Mouse (Mus musculus) forebrain, embryonic 11.5 days (tissue): Measurements from ENCODE around the gene Pde11a. TPM values are rescaled to one million over a fixed set of nuclear protein-coding genes. Genes with fewer than 3 reads are reported as not detected.

Experiments
- ATAC-seq: fragments of 200-750 bp; cut with Nextera tagmentation; replicated peaks from 2 replicates; pipeline ENCODE4 v1.8.0; 2017; ENCODE audit warnings: moderate TSS enrichment; ENCODE audit not compliant: low FRiP score
- DNase-seq: peaks from one replicate; pipeline ENCODE4 v3.0.0-alpha.2; 2017; ENCODE audit warnings: low spot score
- H3K27ac ChIP-seq: fragments of 300-500 bp; sonication (generic); 2 replicates; pipeline ENCODE4 v1.5.1; 2014; ENCODE audit warnings: low read depth, low read length
- H3K27me3 ChIP-seq: fragments of 300-500 bp; sonication (generic); 2 replicates; pipeline ENCODE4 v1.6.1; 2014; ENCODE audit warnings: mild to moderate bottlenecking, low read length, mixed read lengths; ENCODE audit not compliant: control insufficient read depth, insufficient read depth
- H3K36me3 ChIP-seq: fragments of 300-500 bp; sonication (generic); 2 replicates; pipeline ENCODE4 v1.6.1; 2014; ENCODE audit warnings: mild to moderate bottlenecking, low read length, moderate library complexity, mixed read lengths; ENCODE audit not compliant: control insufficient read depth, insufficient read depth
- H3K4me1 ChIP-seq: fragments of 300-500 bp; sonication (generic); replicated peaks from 2 replicates; pipeline ENCODE4 v1.6.1; 2014; ENCODE audit warnings: low read length, mixed read lengths; ENCODE audit not compliant: control insufficient read depth, insufficient read depth
- H3K4me2 ChIP-seq: fragments of 300-500 bp; sonication (generic); 2 replicates; pipeline ENCODE4 v1.6.1; 2014; ENCODE audit warnings: low read depth, mild to moderate bottlenecking, low read length, moderate library complexity, mixed read lengths; ENCODE audit not compliant: severe bottlenecking
- H3K4me3 ChIP-seq: fragments of 300-500 bp; sonication (generic); 2 replicates; pipeline ENCODE4 v1.5.1; 2014; ENCODE audit warnings: low read depth, low read length
- H3K9ac ChIP-seq: fragments of 300-500 bp; sonication (generic); 2 replicates; pipeline ENCODE4 v1.6.1; 2014; ENCODE audit warnings: low read length
- H3K9me3 ChIP-seq: fragments of 300-500 bp; sonication (generic); 2 replicates; pipeline ENCODE4 v1.6.1; 2016; ENCODE audit warnings: low read length, mixed read lengths; ENCODE audit not compliant: control insufficient read depth
- WGBS: fragments of 180-500 bp; shearing (Covaris S2); extraction: QIAGEN DNeasy Blood & Tissue Kit; methylation state at CpG from one replicate; pipeline ENCODE4 v1.1.7; 2014; 5-methylcytosine and 5-hydroxymethylcytosine counted together
- polyA plus RNA-seq: library from polyadenylated mRNA; unstranded; fragments of >200 nt; fragmentation: Nextera tagmentation; extraction: Ambion mirVana; gene quantifications from 2 replicates; pipeline ENCODE4 v1.2.1, GENCODE M21; 2014

The Pde11a gene
- polyA plus RNA-seq, 1 experiment from 2014 or later = 0.12 TPM

- H3K27ac ChIP-seq = no peak overlapping the region
- H3K4me2 ChIP-seq = no peak overlapping the region
- ATAC-seq (no peak), DNase-seq (no peak)
- no peaks in the 10 kb centered on the region for H3K36me3 ChIP-seq
- no peaks in the 10 kb centered on the region for H3K27me3 ChIP-seq
- H3K4me3 ChIP-seq = no peak overlapping the region
- no peak overlapping the region for H3K9ac ChIP-seq
- H3K4me1 ChIP-seq = no peaks in the 10 kb centered on the region
- WGBS = 47% methylated on average over 1 of the region's 1 CpGs
- no peaks in the 10 kb centered on the region for H3K9me3 ChIP-seq
These were observed 153.4 kb downstream of the Pde11a start for GRCm38 (mm10) chr2:76185126-76185525.

GRCm38 (mm10) chr2:76162822-76163221 is 175.8 kb downstream of the Pde11a start:
- no peak overlapping the region for H3K4me2 ChIP-seq
- H3K4me1 ChIP-seq = no peaks in the 10 kb centered on the region
- no peaks in the 10 kb centered on the region for H3K27me3 ChIP-seq
- H3K4me3 ChIP-seq = no peak overlapping the region
- H3K9me3 ChIP-seq = no peaks in the 10 kb centered on the region
- ATAC-seq (no peak), DNase-seq (no peak)
- no peaks in the 10 kb centered on the region for H3K36me3 ChIP-seq
- no peak overlapping the region for H3K27ac ChIP-seq
- H3K9ac ChIP-seq = no peak overlapping the region
- WGBS = 83% methylated on average over 4 of the region's 4 CpGs

- no peak for DNase-seq
- H3K36me3 ChIP-seq = no peaks in the 10 kb centered on the region
- 77% methylated on average over 2 of the region's 2 CpGs for WGBS
These were observed 179.6 kb downstream of the Pde11a start for GRCm38 (mm10) chr2:76158973-76159372.

GRCm38 (mm10) chr2:76141136-76141535 is 197.4 kb downstream of the Pde11a start:
- Histone ChIP-seq H3K9me3 (no peaks in the 10 kb centered on the region), H3K27ac (no peak overlapping the region), H3K27me3 (no peaks in the 10 kb centered on the region), H3K36me3 (no peaks in the 10 kb centered on the region), H3K4me1 (0 out of 2 replicates have a peak, but pooled peaks cover 3% of the 10 kb centered on the region), H3K4me2 (no peak overlapping the region), H3K4me3 (no peak overlapping the region), H3K9ac (no peak overlapping the region)
- 41% methylated on average over 10 of the region's 10 CpGs for WGBS
- ATAC-seq (no peak), DNase-seq (no peak)

More at GRCm38 (mm10) chr2:76158973-76159372, 179.6 kb downstream of the Pde11a start:
- Histone ChIP-seq H3K27ac (no peak overlapping the region), H3K27me3 (no peaks in the 10 kb centered on the region), H3K9me3 (no peaks in the 10 kb centered on the region), H3K4me1 (no peaks in the 10 kb centered on the region), H3K9ac (no peak overlapping the region), H3K4me3 (no peak overlapping the region), H3K4me2 (no peak overlapping the region)
- ATAC-seq = no peak

- H3K9me3 ChIP-seq = no peaks in the 10 kb centered on the region
- no peak overlapping the region for H3K4me3 ChIP-seq
- 70% methylated on average over 3 of the region's 3 CpGs for WGBS
- H3K27ac ChIP-seq = no peak overlapping the region
- DNase-seq = no peak
- no peaks in the 10 kb centered on the region for H3K4me1 ChIP-seq
- no peak overlapping the region for H3K9ac ChIP-seq
- no peak for ATAC-seq
- H3K4me2 ChIP-seq = no peak overlapping the region
- no peaks in the 10 kb centered on the region for H3K36me3 ChIP-seq
- no peaks in the 10 kb centered on the region for H3K27me3 ChIP-seq
These were observed 205.6 kb downstream of the Pde11a start for GRCm38 (mm10) chr2:76132983-76133382.

- no peak for DNase-seq
- Histone ChIP-seq H3K4me1 (no peaks in the 10 kb centered on the region), H3K27ac (no peak overlapping the region), H3K27me3 (no peaks in the 10 kb centered on the region), H3K36me3 (no peaks in the 10 kb centered on the region), H3K4me2 (no peak overlapping the region), H3K9ac (no peak overlapping the region), H3K9me3 (no peaks in the 10 kb centered on the region), H3K4me3 (no peak overlapping the region)
- 46% methylated on average over 12 of the region's 12 CpGs for WGBS
- ATAC-seq = no peak
These were observed 208.5 kb downstream of the Pde11a start for GRCm38 (mm10) chr2:76129933-76130627.

GRCm38 (mm10) chr2:76129058-76129437 is 209.5 kb downstream of the Pde11a start:
- no peak for ATAC-seq

GRCm38 (mm10) chr2:76128105-76129057 is 210.2 kb downstream of the Pde11a start:
- Histone ChIP-seq H3K9ac (no peak overlapping the region), H3K36me3 (no peaks in the 10 kb centered on the region), H3K9me3 (no peaks in the 10 kb centered on the region), H3K27me3 (no peaks in the 10 kb centered on the region), H3K27ac (no peak overlapping the region), H3K4me2 (no peak overlapping the region), H3K4me1 (no peaks in the 10 kb centered on the region), H3K4me3 (no peak overlapping the region)
- DNase-seq = no peak
- 70% methylated on average over 9 of the region's 9 CpGs for WGBS
- no peak for ATAC-seq

More at GRCm38 (mm10) chr2:76129058-76129437, 209.5 kb downstream of the Pde11a start:
- Histone ChIP-seq H3K9me3 (no peaks in the 10 kb centered on the region), H3K9ac (no peak overlapping the region), H3K27me3 (no peaks in the 10 kb centered on the region), H3K4me3 (no peak overlapping the region), H3K27ac (no peak overlapping the region), H3K4me1 (no peaks in the 10 kb centered on the region), H3K4me2 (no peak overlapping the region), H3K36me3 (no peaks in the 10 kb centered on the region)
- DNase-seq = no peak
- 79% methylated on average over 8 of the region's 8 CpGs for WGBS
